Mouse (Mus musculus) spleen, adult 2 months (tissue): ENCODE measurements at regions not wholly inside any gene's neighbourhood (a gene's known extent, or its start where the extent isn't known, plus 50 kb on each side); places are given as distances from the start of the nearest gene placed in this dataset.

Source experiments
- CTCF ChIP-seq: fragments of 200-500 bp; IDR thresholded peaks from 2 replicates; pipeline ENCODE4 v1.5.1; 2011; ENCODE audit warnings: mild to moderate bottlenecking, inconsistent platforms; ENCODE audit not compliant: insufficient read depth, insufficient read length, insufficient replicate concordance; ENCODE audit errors: extremely low read depth
- POLR2A ChIP-seq: fragments of 200-500 bp; IDR thresholded peaks from 2 replicates; pipeline ENCODE4 v1.6.1; 2011; ENCODE audit warnings: low read depth, low read length, inconsistent platforms

DNA sequence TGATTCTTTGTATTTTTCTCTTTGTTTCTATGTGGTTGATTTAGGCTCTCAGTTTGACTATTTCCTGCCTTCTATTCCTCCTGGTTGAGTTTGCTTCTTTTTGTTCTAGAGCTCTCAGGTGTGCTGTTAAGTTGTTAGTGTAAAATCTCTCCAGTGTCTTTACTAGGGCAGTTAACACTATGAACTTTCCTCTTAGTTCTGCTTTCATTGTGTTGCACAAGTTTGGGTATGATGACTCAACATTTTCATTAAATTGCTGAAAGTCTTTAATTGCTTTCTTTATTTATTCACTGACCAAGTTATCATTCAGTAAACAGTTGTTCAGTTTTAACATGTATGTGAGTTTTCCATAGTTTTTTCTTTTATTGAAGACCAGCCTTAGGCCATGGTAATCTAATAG, 772.9 kb upstream of the Marcks start:
- TF ChIP-seq CTCF (no peak), POLR2A (no peak)
